Mouse (Mus musculus) MEL (cell line): ENCODE results near the gene Elovl5. TPM values are rescaled to one million over a fixed set of nuclear protein-coding genes. Genes with fewer than 3 reads are reported as not detected.
A peak's percentile ranks its signal among the peaks of the same experiment; 100 is the strongest.
"Not testable (repeated sequence)": the region's sequence is repeated elsewhere in the genome, so short reads cannot be mapped to it uniquely, and the experiment has no call there.

Source experiments
- DNase-seq: peaks from one replicate; pipeline ENCODE4 v3.0.0; 2011; ENCODE audit warnings: low read depth, low spot score
- H3K27ac ChIP-seq: 2 replicates; pipeline ENCODE4 v1.5.1; 2012; ENCODE audit warnings: low read depth, mild to moderate bottlenecking, control low read depth, low read length, moderate library complexity; ENCODE audit not compliant: control insufficient read depth
- H3K27me3 ChIP-seq, 2 experiments: fragments of 150-350 bp in 1 of 2; sonication (generic) in 1 of 2; 2 replicates each; pipeline ENCODE4 v1.6.1; 2012; ENCODE audit warnings: low read length in 2 of 2, mild to moderate bottlenecking in 2 of 2, improper control_type of control experiment in 1 of 2, moderate library complexity in 1 of 2; ENCODE audit not compliant: insufficient read depth in 2 of 2, control insufficient read depth in 1 of 2
- H3K36me3 ChIP-seq, 2 experiments: 2 replicates each; pipeline ENCODE4 v1.6.1; 2012 to 2014; ENCODE audit warnings: low read length in 2 of 2, improper control_type of control experiment in 1 of 2, inconsistent platforms in 1 of 2, mild to moderate bottlenecking in 1 of 2; ENCODE audit not compliant: insufficient read depth in 2 of 2, control insufficient read depth in 1 of 2
- H3K4me1 ChIP-seq, 2 experiments: fragments of 150-350 bp in 1 of 2; sonication (generic) in 1 of 2; 2 replicates each; pipeline ENCODE4 v1.6.1; 2012; ENCODE audit warnings: low read length in 2 of 2, improper control_type of control experiment in 1 of 2, mild to moderate bottlenecking in 1 of 2; ENCODE audit not compliant: insufficient read depth in 2 of 2, control insufficient read depth in 1 of 2
- H3K4me3 ChIP-seq, 2 experiments: fragments of 150-350 bp in 1 of 2; sonication (generic) in 1 of 2; 2 replicates each; pipeline ENCODE4 v1.5.1; 2012; ENCODE audit warnings: low read depth in 2 of 2, low read length in 2 of 2, mild to moderate bottlenecking in 2 of 2, moderate library complexity in 2 of 2, control low read depth in 1 of 2, improper control_type of control experiment in 1 of 2; ENCODE audit not compliant: control insufficient read depth in 1 of 2, insufficient read depth in 1 of 2
- H3K79me2 ChIP-seq: 2 replicates; pipeline ENCODE4 v1.6.1; 2012; ENCODE audit warnings: mild to moderate bottlenecking, low read length, moderate library complexity; ENCODE audit not compliant: control insufficient read depth, poor library complexity, insufficient read depth
- H3K9ac ChIP-seq: 2 replicates; pipeline ENCODE4 v1.6.1; 2012; ENCODE audit warnings: low read depth, mild to moderate bottlenecking, control low read depth, low read length, moderate library complexity; ENCODE audit not compliant: control insufficient read depth, poor library complexity, severe bottlenecking
- H3K9me3 ChIP-seq: fragments of 150-350 bp; sonication (generic); replicated peaks from 2 replicates; pipeline ENCODE4 v1.6.1; 2012; ENCODE audit warnings: mild to moderate bottlenecking, low read length, improper control_type of control experiment, moderate library complexity; ENCODE audit not compliant: insufficient read depth
- CTCF ChIP-seq, 3 experiments: IDR thresholded peaks in 2 of 3; conservative IDR thresholded peaks in 1 of 3; 2 replicates each; pipeline ENCODE4 v1.5.1; 2011 to 2012; ENCODE audit warnings: low read length in 3 of 3, low read depth in 2 of 3, mild to moderate bottlenecking in 2 of 3, improper control_type of control experiment in 1 of 3, inconsistent platforms in 1 of 3, mixed read lengths in 1 of 3, moderate library complexity in 1 of 3; ENCODE audit not compliant: control insufficient read depth in 1 of 3, insufficient read depth in 1 of 3, poor library complexity in 1 of 3, severe bottlenecking in 1 of 3
- EP300 ChIP-seq, 2 experiments: IDR thresholded peaks; 2 replicates each; pipeline ENCODE4 v1.6.1; 2011; ENCODE audit warnings: improper control_type of control experiment in 2 of 2, low read length in 2 of 2, low read depth in 1 of 2, mild to moderate bottlenecking in 1 of 2
- ETS1 ChIP-seq: IDR thresholded peaks from 2 replicates; pipeline ENCODE4 v1.6.1; 2012; ENCODE audit warnings: low read depth, mild to moderate bottlenecking, inconsistent platforms, low read length, improper control_type of control experiment, moderate library complexity
- GATA1 ChIP-seq: IDR thresholded peaks from 2 replicates; pipeline ENCODE4 v1.6.1; 2011; ENCODE audit warnings: low read depth, low read length, improper control_type of control experiment
- KAT2A ChIP-seq: conservative IDR thresholded peaks from 2 replicates; pipeline ENCODE4 v1.6.1; 2012; ENCODE audit warnings: low read depth, low read length, improper control_type of control experiment, inconsistent platforms
- MYB ChIP-seq: IDR thresholded peaks from 2 replicates; pipeline ENCODE4 v1.6.1; 2011; ENCODE audit warnings: mild to moderate bottlenecking, low read depth, low read length, improper control_type of control experiment
- NELFE ChIP-seq: IDR thresholded peaks from 2 replicates; pipeline ENCODE4 v1.6.1; 2011; ENCODE audit warnings: low read depth, low read length, improper control_type of control experiment
- POLR2A ChIP-seq, 2 experiments: IDR thresholded peaks; 2 replicates each; pipeline ENCODE4 v1.6.1; 2011 to 2012; ENCODE audit warnings: low read length in 2 of 2, mild to moderate bottlenecking in 2 of 2, control low read depth in 1 of 2, improper control_type of control experiment in 1 of 2, low read depth in 1 of 2, moderate library complexity in 1 of 2; ENCODE audit not compliant: control insufficient read depth in 1 of 2, insufficient read depth in 1 of 2, poor library complexity in 1 of 2
- RCOR1 ChIP-seq: IDR thresholded peaks from 2 replicates; pipeline ENCODE4 v1.6.1; 2012; ENCODE audit warnings: low read depth, mild to moderate bottlenecking, inconsistent platforms, low read length, improper control_type of control experiment
- TAL1 ChIP-seq: IDR thresholded peaks from 2 replicates; pipeline ENCODE4 v1.6.1; 2012; ENCODE audit warnings: mild to moderate bottlenecking, inconsistent platforms, low read length, moderate library complexity, mixed read lengths
- TCF12 ChIP-seq: IDR thresholded peaks from 2 replicates; pipeline ENCODE4 v1.6.1; 2014; ENCODE audit warnings: low read depth, mild to moderate bottlenecking, inconsistent platforms, low read length, improper control_type of control experiment, moderate library complexity
- USF1 ChIP-seq: IDR thresholded peaks from 2 replicates; pipeline ENCODE4 v1.6.1; 2014; ENCODE audit warnings: low read depth, mild to moderate bottlenecking, inconsistent platforms, low read length, improper control_type of control experiment, moderate library complexity
- polyA plus RNA-seq, 2 experiments: library from polyadenylated mRNA; stranded (reverse) in 1 of 2; unstranded in 1 of 2; fragments of >175 nt in 1 of 2; fragments of >200 nt in 1 of 2; gene quantifications; 2 replicates each; pipeline versions ENCODE4 v1.2.1 to v1.2.4; 2012; ENCODE audit warnings: low replicate concordance in 2 of 2, low read depth in 1 of 2; ENCODE audit not compliant: insufficient read length in 2 of 2, insufficient read depth in 1 of 2, missing spikeins in 1 of 2
- total RNA-seq: library from RNA; depleted of rRNA; stranded (reverse); fragments of 300-350 nt; gene quantifications from 2 replicates; pipeline ENCODE4 v1.2.3, GENCODE M21; 2012

Elovl5 gene
- total and polyA plus RNA-seq, 3 experiments, result 52.3 to 73.0 (median 58.3) TPM

DNA sequence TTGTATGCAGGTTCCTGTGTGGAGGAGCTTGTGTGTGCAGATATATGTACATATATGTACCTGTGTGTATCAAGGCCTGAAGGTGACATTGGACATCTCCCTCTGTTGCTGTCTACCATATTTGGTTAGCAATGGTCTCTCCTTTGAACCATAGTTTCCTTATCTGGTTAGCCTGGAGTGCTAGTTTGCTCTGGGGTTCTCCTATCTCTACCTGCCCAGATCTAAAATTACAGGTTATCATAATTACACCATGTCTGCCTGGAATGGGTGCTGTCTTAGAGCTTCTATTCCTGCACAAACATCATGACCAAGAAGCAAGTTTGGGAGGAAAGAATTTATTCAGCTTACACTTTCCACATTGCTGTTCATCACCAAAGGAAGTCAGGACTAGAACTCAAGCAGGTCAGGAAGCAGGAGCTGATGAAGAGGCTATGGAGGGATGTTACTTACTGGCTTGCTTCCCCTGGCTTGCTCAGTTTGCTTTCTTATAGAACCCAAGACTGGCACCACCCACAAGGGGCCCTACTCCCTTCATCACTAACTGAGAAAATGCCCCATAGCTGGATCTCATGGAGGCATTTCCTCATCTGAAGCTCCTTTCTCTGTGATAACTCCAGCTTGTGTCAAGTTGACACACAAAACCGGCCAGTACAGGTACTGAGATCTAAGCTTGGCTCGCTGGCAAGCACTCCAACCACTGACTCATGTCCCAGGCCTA lies 76.5 kb downstream of the Elovl5 start:
- not testable (repeated sequence) for H3K27ac ChIP-seq, H3K4me1 ChIP-seq, H3K36me3 ChIP-seq, H3K4me3 ChIP-seq, H3K9me3 ChIP-seq, H3K27me3 ChIP-seq, H3K9ac ChIP-seq, H3K79me2 ChIP-seq
- TF ChIP-seq ETS1 (0 out of 2 replicates have a peak, but pooled peaks have one; percentile 26), TCF12 (peak; percentile 71; the same call in 1 of the 2 replicates), RCOR1 (peak; percentile 26; the same call in 1 of the 2 replicates), EP300 (IDR thresholded peaks at IDR 0.05; ENCODE audit: low read depth in 1 of 2, low read length in 2 of 2) (peak; percentile 62 to 73), TAL1 (peak; percentile 21; the same call in 1 of the 2 replicates), GATA1 (peak; percentile 69)
- DNase-seq, result peak; percentile 21

DNA sequence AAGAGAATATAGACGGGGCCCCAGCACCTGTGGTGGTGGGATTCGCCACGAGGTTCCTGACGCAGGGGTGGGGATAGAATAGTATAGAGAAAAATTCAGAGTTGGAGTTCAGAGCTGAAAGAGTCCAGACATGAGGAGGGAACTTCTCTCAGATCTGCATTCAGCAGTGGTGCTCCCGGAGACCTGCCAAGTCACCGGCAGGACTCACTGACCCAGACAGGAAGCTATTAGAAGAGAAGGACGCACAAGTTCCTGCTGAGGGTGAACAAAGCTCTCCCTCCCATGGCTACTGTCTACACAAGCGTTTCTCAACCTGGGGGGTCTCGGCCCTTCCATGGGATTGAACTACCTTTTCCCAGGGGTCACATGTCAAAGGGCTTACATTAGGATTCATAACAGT lies 78.1 kb downstream of the Elovl5 start:
- Histone ChIP-seq H3K9me3 (no peaks in the 10 kb centered on the region), H3K36me3 (peaks cover 0 to 9% of the 10 kb centered on the region in 2 experiments; a peak in 2 of 4 replicates), H3K27ac (no peak overlapping the region), H3K79me2 (no peaks in the 10 kb centered on the region), H3K9ac (no peak overlapping the region), H3K4me1 (peaks cover 6 to 9% of the 10 kb centered on the region in 2 experiments), H3K4me3 (no peak overlapping the region), H3K27me3 (no peaks in the 10 kb centered on the region)
- DNase-seq, result no peak
- TF ChIP-seq RCOR1 (no peak), CTCF (IDR thresholded peaks at IDR 0.05 in 2 of 3, conservative IDR thresholded peaks at IDR 0.05 in 1 of 3; ENCODE audit: control insufficient read depth in 1 of 3, insufficient read depth in 1 of 3, low read depth in 2 of 3, low read length in 3 of 3, poor library complexity in 1 of 3, severe bottlenecking in 1 of 3) (no peak), POLR2A (IDR thresholded peaks at IDR 0.05; ENCODE audit: control insufficient read depth in 1 of 2, insufficient read depth in 1 of 2, low read depth in 1 of 2, low read length in 2 of 2, poor library complexity in 1 of 2) (no peak), EP300 (IDR thresholded peaks at IDR 0.05; ENCODE audit: low read depth in 1 of 2, low read length in 2 of 2) (no peak), NELFE (no peak), MYB (no peak), KAT2A (no peak), TCF12 (no peak), USF1 (no peak)
